In genomic region chr16:33123938-33124820, GRCm38 (mm10) we compare ENCODE assay signal across 10 mouse cellular contexts.
A peak's percentile ranks its signal among the peaks of the same experiment; 100 is the strongest.
DNase-seq lines count a peak whose midpoint lies in the region; ATAC-seq lines count a peak whose summit lies in the region.
"Had no signal": no experiment of that assay in that cellular context is flagged by ENCODE, and none has a peak within 500 bp of the region (broad histone marks: within the 10 kb centered on the region; RNA-seq: fewer than 3 reads in every experiment).

No protein-coding gene starts in this region.

- H3K4me3 ChIP-seq in hindbrain, embryonic 11.5 days (ENCODE audit: low read depth, low read length): no peak overlapping the region
- no peak overlapping the region for H3K4me3 ChIP-seq in hindbrain, embryonic 13.5 days
- no peak overlapping the region for H3K4me3 ChIP-seq in liver, embryonic 11.5 days (ENCODE audit: low read depth, low read length)
- H3K4me3 ChIP-seq: erythroblast, embryonic 14.5 days; neural tube, embryonic 12.5 days had no signal

- H3K36me3 ChIP-seq in hindbrain, embryonic 11.5 days (ENCODE audit: control insufficient read depth, insufficient read depth, low read length): 0 out of 2 replicates have a peak, but pooled peaks cover 2% of the 10 kb centered on the region
- peaks cover 32% of the 10 kb centered on the region for H3K36me3 ChIP-seq in hindbrain, embryonic 13.5 days
- H3K36me3 ChIP-seq in liver, embryonic 11.5 days (ENCODE audit: control insufficient read depth, insufficient read depth, low read length): no peaks in the 10 kb centered on the region

- WGBS in hindbrain, embryonic 11.5 days: 83% methylated on average over 24 of the region's 24 CpGs
- 78% methylated on average over 24 of the region's 24 CpGs for WGBS in hindbrain, embryonic 13.5 days
- WGBS in liver, embryonic 11.5 days: 74% methylated on average over 24 of the region's 24 CpGs

- H3K27me3 ChIP-seq in hindbrain, embryonic 11.5 days (ENCODE audit: control insufficient read depth, insufficient read depth, low read length): no peaks in the 10 kb centered on the region
- H3K27me3 ChIP-seq in hindbrain, embryonic 13.5 days: no peaks in the 10 kb centered on the region
- no peaks in the 10 kb centered on the region for H3K27me3 ChIP-seq in liver, embryonic 11.5 days (replicated peaks; ENCODE audit: control insufficient read depth, insufficient read depth, low read length)
- H3K27me3 ChIP-seq: neural tube, embryonic 12.5 days had no signal

- H3K4me2 ChIP-seq in hindbrain, embryonic 11.5 days (replicated peaks; ENCODE audit: low read depth, low read length): no peak overlapping the region
- H3K4me2 ChIP-seq in hindbrain, embryonic 13.5 days: no peak overlapping the region
- peak overlapping the region; percentile 8; the same call in 1 of the 2 replicates for H3K4me2 ChIP-seq in liver, embryonic 11.5 days
- H3K4me2 ChIP-seq: neural tube, embryonic 12.5 days had no signal

- H3K4me1 ChIP-seq in hindbrain, embryonic 11.5 days (replicated peaks; ENCODE audit: control insufficient read depth, insufficient read depth, low read length): no peaks in the 10 kb centered on the region
- peaks cover 7% of the 10 kb centered on the region; the same call in 1 of the 2 replicates for H3K4me1 ChIP-seq in hindbrain, embryonic 13.5 days (replicated peaks)
- 0 out of 2 replicates have a peak, but pooled peaks cover 2% of the 10 kb centered on the region for H3K4me1 ChIP-seq in liver, embryonic 11.5 days (replicated peaks; ENCODE audit: control insufficient read depth, insufficient read depth, low read length)
- H3K4me1 ChIP-seq: neural tube, embryonic 12.5 days had no signal

- no peak for ATAC-seq in hindbrain, embryonic 11.5 days (ENCODE audit: low FRiP score)
- no peak for ATAC-seq in hindbrain, embryonic 13.5 days (ENCODE audit: low FRiP score)
- ATAC-seq in liver, embryonic 11.5 days (replicated peaks; ENCODE audit: low FRiP score): no peak
- ATAC-seq in activated CD4-positive, CD25-positive, alpha-beta regulatory T cell, adult 4 months: no peak
- no peak for ATAC-seq in erythroblast, adult 5-6 weeks (replicated peaks; ENCODE audit: low FRiP score, poor library complexity, severe bottlenecking)

- H3K27ac ChIP-seq in hindbrain, embryonic 11.5 days (ENCODE audit: low read depth, low read length): no peak overlapping the region
- no peak overlapping the region for H3K27ac ChIP-seq in hindbrain, embryonic 13.5 days
- H3K27ac ChIP-seq in liver, embryonic 11.5 days (ENCODE audit: low read depth, low read length): 0 out of 2 replicates have a peak overlapping the region, but pooled peaks have one; percentile 38
- H3K27ac ChIP-seq: neural tube, embryonic 12.5 days had no signal

- H3K9me3 ChIP-seq in hindbrain, embryonic 11.5 days (ENCODE audit: control insufficient read depth, low read length): no peaks in the 10 kb centered on the region
- no peaks in the 10 kb centered on the region for H3K9me3 ChIP-seq in hindbrain, embryonic 13.5 days
- H3K9me3 ChIP-seq in liver, embryonic 11.5 days (ENCODE audit: control insufficient read depth, low read length): no peaks in the 10 kb centered on the region
- H3K9me3 ChIP-seq: neural tube, embryonic 12.5 days had no signal

- DNase-seq in hindbrain, embryonic 11.5 days (ENCODE audit: low spot score): peak; percentile 19
- peak; percentile 17 for DNase-seq in R1 (ENCODE audit: low read depth, low spot score)
- DNase-seq in embryo, embryonic 10.5 days (ENCODE audit: low spot score): peak; percentile 26
- DNase-seq in liver, embryonic 11.5 days (ENCODE audit: low spot score): peak; percentile 33
- no peak for DNase-seq in cerebellum, adult 9-11 months

- H3K9ac ChIP-seq in hindbrain, embryonic 11.5 days (ENCODE audit: low read depth, low read length): no peak overlapping the region
- H3K9ac ChIP-seq in hindbrain, embryonic 13.5 days: no peak overlapping the region
- no peak overlapping the region for H3K9ac ChIP-seq in liver, embryonic 11.5 days (ENCODE audit: low read depth, low read length)
- H3K9ac ChIP-seq: neural tube, embryonic 12.5 days had no signal
